ENCODE assay signal across 10 mouse cellular contexts in genomic region chr13:55474621-55475069, GRCm38 (mm10). TPM values are rescaled to one million over a fixed set of nuclear protein-coding genes. Genes with fewer than 3 reads are reported as not detected.
DNase-seq lines count a peak whose midpoint lies in the region; ATAC-seq and TF ChIP-seq lines count a peak whose summit lies in the region.
"Had no signal": no experiment of that assay in that cellular context is flagged by ENCODE, and none has a peak within 500 bp of the region (broad histone marks: within the 10 kb centered on the region; RNA-seq: fewer than 3 reads in every experiment).

No protein-coding gene starts in this region.

- H3K4me2 ChIP-seq in kidney, embryonic 16.5 days (replicated peaks; ENCODE audit: low read depth, low read length), result no peak overlapping the region
- H3K4me2 ChIP-seq in neural tube, embryonic 14.5 days (ENCODE audit: low read depth, low read length), result peak overlapping the region; percentile 6; the same call in 1 of the 2 replicates
- H3K4me2 ChIP-seq in kidney, embryonic 14.5 days (replicated peaks; ENCODE audit: low read depth, low read length), result no peak overlapping the region
- H3K4me2 ChIP-seq: embryonic facial prominence, embryonic 15.5 days; liver, embryonic 13.5 days had no signal

- no peak overlapping the region for H3K27ac ChIP-seq in kidney, embryonic 16.5 days (ENCODE audit: low read length)
- H3K27ac ChIP-seq in forebrain, embryonic 10.5 days, result peak overlapping the region; percentile 70
- H3K27ac ChIP-seq in neural tube, embryonic 14.5 days (ENCODE audit: low read depth, low read length), result peak overlapping the region; percentile 46; the same call in 1 of the 2 replicates
- H3K27ac ChIP-seq in thymus, adult 2 months (ENCODE audit: control insufficient read depth, insufficient read depth, low read length), result no peak overlapping the region
- no peak overlapping the region for H3K27ac ChIP-seq in kidney, embryonic 14.5 days (ENCODE audit: low read depth, low read length)
- H3K27ac ChIP-seq: embryonic facial prominence, embryonic 15.5 days; liver, embryonic 13.5 days had no signal

- H3K27me3 ChIP-seq in kidney, embryonic 16.5 days (ENCODE audit: insufficient read depth, low read length), result no peaks in the 10 kb centered on the region
- H3K27me3 ChIP-seq in forebrain, embryonic 10.5 days (ENCODE audit: poor library complexity, severe bottlenecking), result 0 out of 2 replicates have a peak, but pooled peaks cover 9% of the 10 kb centered on the region
- no peaks in the 10 kb centered on the region for H3K27me3 ChIP-seq in neural tube, embryonic 14.5 days (ENCODE audit: control insufficient read depth, insufficient read depth, low read length)
- H3K27me3 ChIP-seq in thymus, adult 2 months (ENCODE audit: control insufficient read depth, insufficient read depth, low read length), result peaks cover 10% of the 10 kb centered on the region; the same call in 1 of the 2 replicates
- no peaks in the 10 kb centered on the region for H3K27me3 ChIP-seq in kidney, embryonic 14.5 days (ENCODE audit: control insufficient read depth, insufficient read depth, low read length)
- H3K27me3 ChIP-seq: embryonic facial prominence, embryonic 15.5 days had no signal

- no peak for TF ChIP-seq POLR2A in thymus, adult 2 months (IDR thresholded peaks at IDR 0.05; ENCODE audit: control insufficient read depth, extremely low read depth, insufficient read depth, low read length, poor library complexity)

- TF ChIP-seq CTCF in thymus, adult 2 months (IDR thresholded peaks at IDR 0.05; ENCODE audit: borderline replicate concordance, control insufficient read depth, extremely low read depth, insufficient read depth, low read length, poor library complexity), result no peak

- no peak overlapping the region for H3K4me3 ChIP-seq in kidney, embryonic 16.5 days (ENCODE audit: low read length)
- peak overlapping the region; percentile 21; the same call in 1 of the 2 replicates for H3K4me3 ChIP-seq in forebrain, embryonic 10.5 days
- no peak overlapping the region for H3K4me3 ChIP-seq in neural tube, embryonic 14.5 days (ENCODE audit: low read depth, low read length)
- H3K4me3 ChIP-seq in thymus, adult 2 months (ENCODE audit: control insufficient read depth, insufficient read depth, low read length), result no peak overlapping the region
- H3K4me3 ChIP-seq in kidney, embryonic 14.5 days (ENCODE audit: low read length), result no peak overlapping the region
- H3K4me3 ChIP-seq: embryonic facial prominence, embryonic 15.5 days; liver, embryonic 13.5 days had no signal

- 71% methylated on average over 5 of the region's 5 CpGs for WGBS in kidney, embryonic 16.5 days
- WGBS in forebrain, embryonic 10.5 days, result 51% methylated on average over 5 of the region's 5 CpGs
- 15% methylated on average over 5 of the region's 5 CpGs for WGBS in neural tube, embryonic 14.5 days
- 51% methylated on average over 5 of the region's 5 CpGs for WGBS in thymus, adult 2 months
- 72% methylated on average over 5 of the region's 5 CpGs for WGBS in kidney, embryonic 14.5 days

- no peak for ATAC-seq in kidney, embryonic 16.5 days (ENCODE audit: low FRiP score, low TSS enrichment)
- ATAC-seq in neural tube, embryonic 14.5 days (ENCODE audit: low read depth), result no peak
- ATAC-seq in kidney, embryonic 14.5 days (ENCODE audit: low FRiP score, low TSS enrichment), result no peak

- peaks cover 25% of the 10 kb centered on the region for H3K4me1 ChIP-seq in kidney, embryonic 16.5 days (ENCODE audit: insufficient read depth, low read length)
- peaks cover 71% of the 10 kb centered on the region for H3K4me1 ChIP-seq in forebrain, embryonic 10.5 days
- peaks cover 53% of the 10 kb centered on the region for H3K4me1 ChIP-seq in neural tube, embryonic 14.5 days (ENCODE audit: control insufficient read depth, insufficient read depth, low read length)
- peaks cover 29% of the 10 kb centered on the region for H3K4me1 ChIP-seq in thymus, adult 2 months (replicated peaks; ENCODE audit: control insufficient read depth, insufficient read depth, low read length)
- peaks cover 6% of the 10 kb centered on the region; the same call in 1 of the 2 replicates for H3K4me1 ChIP-seq in kidney, embryonic 14.5 days (ENCODE audit: control insufficient read depth, insufficient read depth, low read length)

- peak; percentile 27 for DNase-seq in kidney, postnatal 10 days
- peak; percentile 66 for DNase-seq in forebrain, embryonic 10.5 days (ENCODE audit: extremely low spot score, low spot score)
- peak; percentile 77 to 78 for DNase-seq in layer of hippocampus, postnatal 36 days
- no peak for DNase-seq in spleen, postnatal 10 days (ENCODE audit: low spot score in 2 of 2)
- no peak for DNase-seq in thymus, adult 2 months
- DNase-seq: liver, embryonic 13.5 days had no signal

- peaks cover 53% of the 10 kb centered on the region for H3K36me3 ChIP-seq in kidney, embryonic 16.5 days (ENCODE audit: insufficient read depth, low read length)
- H3K36me3 ChIP-seq in forebrain, embryonic 10.5 days (replicated peaks), result peaks cover 68% of the 10 kb centered on the region
- H3K36me3 ChIP-seq in neural tube, embryonic 14.5 days (ENCODE audit: control insufficient read depth, insufficient read depth, low read length), result peaks cover 61% of the 10 kb centered on the region
- H3K36me3 ChIP-seq in thymus, adult 2 months (ENCODE audit: control insufficient read depth, insufficient read depth, low read length), result no peaks in the 10 kb centered on the region
- H3K36me3 ChIP-seq in kidney, embryonic 14.5 days (ENCODE audit: control insufficient read depth, insufficient read depth, low read length), result peaks cover 49% of the 10 kb centered on the region
- H3K36me3 ChIP-seq: liver, embryonic 13.5 days had no signal

- no peak overlapping the region for H3K9ac ChIP-seq in kidney, embryonic 16.5 days (replicated peaks; ENCODE audit: low read length)
- 0 out of 2 replicates have a peak overlapping the region, but pooled peaks have one; percentile 11 for H3K9ac ChIP-seq in neural tube, embryonic 14.5 days (replicated peaks; ENCODE audit: low read depth, low read length)
- no peak overlapping the region for H3K9ac ChIP-seq in kidney, embryonic 14.5 days (ENCODE audit: low read depth, low read length)
- H3K9ac ChIP-seq: embryonic facial prominence, embryonic 15.5 days; liver, embryonic 13.5 days had no signal

- H3K9me3 ChIP-seq in kidney, embryonic 16.5 days (ENCODE audit: low read length), result no peaks in the 10 kb centered on the region
- H3K9me3 ChIP-seq in forebrain, embryonic 10.5 days, result no peaks in the 10 kb centered on the region
- H3K9me3 ChIP-seq in neural tube, embryonic 14.5 days (ENCODE audit: control insufficient read depth, low read length), result no peaks in the 10 kb centered on the region
- H3K9me3 ChIP-seq in kidney, embryonic 14.5 days (ENCODE audit: control insufficient read depth, low read length), result no peaks in the 10 kb centered on the region
- H3K9me3 ChIP-seq: embryonic facial prominence, embryonic 15.5 days; liver, embryonic 13.5 days had no signal

RNA-seq across cellular contexts. Expression of gene Prr7, which starts 10.6 kb away (rescaled TPM):
- polyA plus RNA-seq in kidney, embryonic 16.5 days (2015; fragmentation: Nextera tagmentation; extraction: Ambion mirVana), result 0.37 and 0.59 TPM in 2 replicates
- polyA plus RNA-seq in forebrain, embryonic 10.5 days (2016; fragmentation: Nextera tagmentation; extraction: Ambion mirVana), result 0.75 and 0.88 TPM in 2 replicates
- total RNA-seq in layer of hippocampus, postnatal 36 days (2021), result 10 to 100 TPM; 86.1 to 86.6 TPM
- polyA plus RNA-seq in neural tube, embryonic 14.5 days (2014; fragmentation: Nextera tagmentation; extraction: Ambion mirVana), result 5.8 and 6.7 TPM in 2 replicates
- 33.8 and 52.2 TPM in 2 replicates for polyA plus RNA-seq in thymus, adult 2 months (2012; rRNA removed)
- polyA plus RNA-seq in kidney, embryonic 14.5 days (2014; fragmentation: Nextera tagmentation; extraction: Ambion mirVana), result 0.77 and 3.4 TPM in 2 replicates
- polyA plus RNA-seq: liver, embryonic 13.5 days had no signal

RNA-seq across cellular contexts. Expression of gene Dbn1, which starts 13.3 kb away (rescaled TPM):
- polyA plus RNA-seq in kidney, embryonic 16.5 days (2015; fragmentation: Nextera tagmentation; extraction: Ambion mirVana), result 177 and 194 TPM in 2 replicates
- 346 and 355 TPM in 2 replicates for polyA plus RNA-seq in forebrain, embryonic 10.5 days (2016; fragmentation: Nextera tagmentation; extraction: Ambion mirVana)
- total RNA-seq in layer of hippocampus, postnatal 36 days (2021), result 100 to 1,000 TPM; 388 to 393 TPM
- polyA plus RNA-seq in neural tube, embryonic 14.5 days (2014; fragmentation: Nextera tagmentation; extraction: Ambion mirVana), result 376 and 450 TPM in 2 replicates
- 7.8 and 9.8 TPM in 2 replicates for polyA plus RNA-seq in thymus, adult 2 months (2012; rRNA removed)
- 118 and 164 TPM in 2 replicates for polyA plus RNA-seq in kidney, embryonic 14.5 days (2014; fragmentation: Nextera tagmentation; extraction: Ambion mirVana)

RNA-seq across cellular contexts. Expression of gene Grk6, which starts 29.8 kb away (rescaled TPM):
- 17.4 and 25.6 TPM in 2 replicates for polyA plus RNA-seq in kidney, embryonic 16.5 days (2015; fragmentation: Nextera tagmentation; extraction: Ambion mirVana)
- 44.8 and 51.1 TPM in 2 replicates for polyA plus RNA-seq in forebrain, embryonic 10.5 days (2016; fragmentation: Nextera tagmentation; extraction: Ambion mirVana)
- 10 to 100 TPM; 67.7 to 71.1 TPM for total RNA-seq in layer of hippocampus, postnatal 36 days (2021)
- polyA plus RNA-seq in neural tube, embryonic 14.5 days (2014; fragmentation: Nextera tagmentation; extraction: Ambion mirVana), result 39.0 and 42.1 TPM in 2 replicates
- polyA plus RNA-seq in thymus, adult 2 months (2012; rRNA removed), result 228 and 238 TPM in 2 replicates
- polyA plus RNA-seq in kidney, embryonic 14.5 days (2014; fragmentation: Nextera tagmentation; extraction: Ambion mirVana), result 38.9 and 59.3 TPM in 2 replicates

RNA-seq across cellular contexts. Expression of gene Pdlim7, which starts 38.8 kb away (rescaled TPM):
- polyA plus RNA-seq in kidney, embryonic 16.5 days (2015; fragmentation: Nextera tagmentation; extraction: Ambion mirVana), result 162 and 169 TPM in 2 replicates
- 200 and 209 TPM in 2 replicates for polyA plus RNA-seq in forebrain, embryonic 10.5 days (2016; fragmentation: Nextera tagmentation; extraction: Ambion mirVana)
- 10 to 100 TPM; 89.6 to 94.1 TPM for total RNA-seq in layer of hippocampus, postnatal 36 days (2021)
- polyA plus RNA-seq in neural tube, embryonic 14.5 days (2014; fragmentation: Nextera tagmentation; extraction: Ambion mirVana), result 142 and 163 TPM in 2 replicates
- 25.6 and 29.5 TPM in 2 replicates for polyA plus RNA-seq in thymus, adult 2 months (2012; rRNA removed)
- 136 and 141 TPM in 2 replicates for polyA plus RNA-seq in kidney, embryonic 14.5 days (2014; fragmentation: Nextera tagmentation; extraction: Ambion mirVana)

RNA-seq across cellular contexts. Expression of gene F12, which starts 48.1 kb away (rescaled TPM):
- 0.28 and 0.79 TPM in 2 replicates for polyA plus RNA-seq in kidney, embryonic 16.5 days (2015; fragmentation: Nextera tagmentation; extraction: Ambion mirVana)
- not detected in 2 replicates for polyA plus RNA-seq in forebrain, embryonic 10.5 days (2016; fragmentation: Nextera tagmentation; extraction: Ambion mirVana)
- under 1 TPM; 0.32 to 0.71 TPM for total RNA-seq in layer of hippocampus, postnatal 36 days (2021)
- polyA plus RNA-seq in neural tube, embryonic 14.5 days (2014; fragmentation: Nextera tagmentation; extraction: Ambion mirVana), result 0.18 TPM in 1 of 2 replicates, not detected in the other
- 0.39 and 1.6 TPM in 2 replicates for polyA plus RNA-seq in thymus, adult 2 months (2012; rRNA removed)
- not detected in 2 replicates for polyA plus RNA-seq in kidney, embryonic 14.5 days (2014; fragmentation: Nextera tagmentation; extraction: Ambion mirVana)

Comparison
In these comparisons a context has a peak if more than half of its experiments do, and no peak if none do; other contexts are left out.
1. DNase-seq: peak in kidney, postnatal 10 days (single experiment), forebrain, embryonic 10.5 days (single experiment) and layer of hippocampus, postnatal 36 days (2 of 2); none in spleen, postnatal 10 days (0 of 2) and thymus, adult 2 months (single experiment).
2. H3K27ac ChIP-seq: peak in forebrain, embryonic 10.5 days (single experiment) and neural tube, embryonic 14.5 days (single experiment); none in kidney, embryonic 16.5 days (single experiment), thymus, adult 2 months (single experiment) and kidney, embryonic 14.5 days (single experiment).
3. RNA of gene Dbn1, which starts 13.3 kb away (polyA plus RNA-seq): 376 to 450 TPM in neural tube, embryonic 14.5 days, 346 to 355 TPM in forebrain, embryonic 10.5 days, 177 to 194 TPM in kidney, embryonic 16.5 days and 118 to 164 TPM in kidney, embryonic 14.5 days; 7.8 to 9.8 TPM in thymus, adult 2 months; every median in the first group is over 10 times any median in the second.